Mouse (Mus musculus) embryonic facial prominence, embryonic 12.5 days (tissue): ENCODE measurements around the gene Taf3. TPM values are rescaled to one million over a fixed set of nuclear protein-coding genes. Genes with fewer than 3 reads are reported as not detected.

Source experiments
- ATAC-seq: fragments of 200-750 bp; cut with Nextera tagmentation; 2 replicates; pipeline ENCODE4 v1.8.0; 2017; ENCODE audit not compliant: insufficient number of reproducible peaks, insufficient read depth, low FRiP score, low TSS enrichment
- H3K27ac ChIP-seq: fragments of 300-500 bp; sonication (generic); 2 replicates; pipeline ENCODE4 v1.5.1; 2016; ENCODE audit warnings: mild to moderate bottlenecking
- H3K27me3 ChIP-seq: fragments of 300-500 bp; sonication (generic); 2 replicates; pipeline ENCODE4 v1.6.1; 2016; ENCODE audit warnings: mild to moderate bottlenecking, moderate library complexity
- H3K36me3 ChIP-seq: fragments of 300-500 bp; sonication (generic); 2 replicates; pipeline ENCODE4 v1.6.1; 2016; ENCODE audit warnings: mild to moderate bottlenecking
- H3K4me1 ChIP-seq: fragments of 300-500 bp; sonication (generic); 2 replicates; pipeline ENCODE4 v1.6.1; 2016
- H3K4me2 ChIP-seq: fragments of 300-500 bp; sonication (generic); replicated peaks from 2 replicates; pipeline ENCODE4 v1.6.1; 2016; ENCODE audit warnings: mild to moderate bottlenecking, moderate library complexity
- H3K4me3 ChIP-seq: fragments of 300-500 bp; sonication (generic); 2 replicates; pipeline ENCODE4 v1.5.1; 2016; ENCODE audit warnings: mild to moderate bottlenecking
- H3K9ac ChIP-seq: fragments of 300-500 bp; sonication (generic); 2 replicates; pipeline ENCODE4 v1.6.1; 2016; ENCODE audit warnings: mild to moderate bottlenecking, moderate library complexity
- H3K9me3 ChIP-seq: fragments of 300-500 bp; sonication (generic); 2 replicates; pipeline ENCODE4 v1.6.1; 2016; ENCODE audit warnings: mild to moderate bottlenecking, moderate library complexity
- whole genome bisulfite sequencing: fragments of 180-500 bp; shearing (Covaris S2); methylation state at CpG from one replicate; pipeline ENCODE4 v1.1.7; 2016; 5-methylcytosine and 5-hydroxymethylcytosine counted together
- polyA plus RNA-seq: library from polyadenylated mRNA; unstranded; fragments of >200 nt; fragmentation: Nextera tagmentation; extraction: Ambion mirVana; gene quantifications from 2 replicates; pipeline ENCODE4 v1.2.1, GENCODE M21; 2016

Taf3 gene
- polyA plus RNA-seq, 1 experiment from 2014 or later, result 16.0 TPM

DNA sequence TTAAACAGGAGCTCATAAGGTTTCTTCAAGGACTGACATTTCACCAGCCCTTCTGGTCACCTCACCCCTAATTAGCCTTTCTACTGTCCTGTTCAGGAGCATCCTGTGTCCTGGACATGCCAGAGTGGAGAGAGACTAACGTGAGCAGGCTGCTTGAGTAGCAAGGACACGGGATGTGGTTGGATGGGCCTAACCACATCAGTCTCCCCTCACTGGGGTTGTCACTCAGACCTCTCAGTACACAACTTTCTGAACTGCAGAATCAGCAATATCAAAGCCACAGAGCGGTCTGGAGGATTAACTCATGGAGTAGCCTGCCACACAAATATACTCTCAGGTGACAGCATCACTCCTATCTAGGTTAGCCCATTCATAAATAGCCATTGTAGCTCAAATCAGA is 101.7 kb downstream of the Taf3 start:
- no peak overlapping the region for H3K9ac ChIP-seq
- no peaks in the 10 kb centered on the region; the same call in 1 of the 2 replicates for H3K4me1 ChIP-seq
- H3K4me3 ChIP-seq, result no peak overlapping the region
- no peaks in the 10 kb centered on the region for H3K9me3 ChIP-seq
- 72% methylated on average over 3 of the region's 3 CpGs for WGBS
- H3K4me2 ChIP-seq, result no peak overlapping the region
- H3K27me3 ChIP-seq, result no peaks in the 10 kb centered on the region
- H3K27ac ChIP-seq, result no peak overlapping the region
- no peak for ATAC-seq
- H3K36me3 ChIP-seq, result 0 out of 2 replicates have a peak, but pooled peaks cover 8% of the 10 kb centered on the region

DNA sequence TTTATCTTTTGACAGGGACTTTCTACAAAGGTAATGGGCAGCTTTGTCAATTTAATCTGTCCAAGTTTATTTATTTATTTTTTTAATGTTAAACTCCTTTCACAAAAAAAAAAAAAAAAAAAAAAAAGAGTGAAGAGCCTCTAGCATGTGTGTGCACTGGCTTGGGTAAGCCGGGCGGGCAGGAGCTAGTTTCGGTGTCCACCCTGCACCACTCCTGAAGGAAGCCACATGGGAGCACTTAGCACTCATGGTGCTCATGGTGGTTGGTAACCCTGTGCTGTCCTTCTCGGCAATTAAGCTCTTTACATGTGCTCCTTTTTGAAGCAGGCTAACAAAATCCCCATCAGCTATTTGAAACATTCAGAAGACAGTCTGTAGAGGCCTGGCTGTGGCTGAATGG is 102.8 kb downstream of the Taf3 start:
- Histone ChIP-seq H3K9me3 (no peaks in the 10 kb centered on the region), H3K4me1 (no peaks in the 10 kb centered on the region; the same call in 1 of the 2 replicates), H3K27ac (no peak overlapping the region), H3K9ac (no peak overlapping the region), H3K27me3 (no peaks in the 10 kb centered on the region), H3K4me3 (no peak overlapping the region), H3K4me2 (no peak overlapping the region), H3K36me3 (0 out of 2 replicates have a peak, but pooled peaks cover 6% of the 10 kb centered on the region)
- ATAC-seq, result no peak
- 74% methylated on average over 4 of the region's 4 CpGs for WGBS

DNA sequence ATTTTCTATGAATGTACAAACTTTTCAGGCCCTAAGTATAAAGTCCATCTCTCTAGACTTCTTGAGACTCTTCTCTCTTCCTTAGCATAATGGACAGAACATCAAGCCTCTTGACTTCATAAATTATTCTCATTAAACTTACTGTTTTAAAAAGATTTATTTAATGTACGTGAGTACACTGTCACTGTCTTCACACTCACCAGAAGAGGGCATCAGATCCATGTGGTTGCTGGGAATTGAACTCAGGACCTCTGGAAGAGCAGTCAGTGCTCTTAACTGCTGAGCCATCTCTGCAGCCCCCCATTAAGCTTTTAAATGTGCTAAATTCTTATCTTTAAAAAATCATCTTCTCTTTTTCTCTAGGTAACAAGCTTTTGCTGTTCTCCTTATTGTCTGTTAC is 105.4 kb downstream of the Taf3 start:
- Histone ChIP-seq H3K4me2 (no peak overlapping the region), H3K4me1 (no peaks in the 10 kb centered on the region; the same call in 1 of the 2 replicates), H3K36me3 (peaks cover 5% of the 10 kb centered on the region; the same call in 1 of the 2 replicates), H3K27ac (no peak overlapping the region), H3K4me3 (no peak overlapping the region), H3K27me3 (no peaks in the 10 kb centered on the region), H3K9me3 (no peaks in the 10 kb centered on the region), H3K9ac (no peak overlapping the region)
- WGBS, result 74% methylated on average over 1 of the region's 1 CpGs
- ATAC-seq, result no peak

DNA sequence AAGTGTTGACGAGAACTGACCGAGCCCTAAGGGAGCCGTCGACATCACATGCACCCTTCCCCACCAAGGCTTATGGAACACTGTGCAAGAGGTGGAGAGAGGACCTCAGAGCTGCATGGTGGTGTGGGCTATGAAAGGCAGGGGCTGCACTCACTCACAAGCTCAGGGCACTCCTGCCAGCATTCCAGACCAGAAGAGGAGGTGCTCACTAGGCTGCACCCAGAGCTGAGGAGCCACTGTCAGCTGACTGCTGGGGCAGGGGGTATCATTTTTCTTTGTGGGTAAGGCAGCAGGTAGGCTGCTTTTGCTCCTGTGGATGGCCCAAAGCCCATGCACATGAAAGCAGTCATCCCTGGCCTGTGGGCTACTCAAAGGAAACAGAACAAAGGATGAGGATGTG is 109.1 kb downstream of the Taf3 start:
- Histone ChIP-seq H3K4me3 (no peak overlapping the region), H3K4me1 (0 out of 2 replicates have a peak, but pooled peaks cover 4% of the 10 kb centered on the region), H3K27ac (no peak overlapping the region), H3K27me3 (no peaks in the 10 kb centered on the region), H3K9ac (no peak overlapping the region), H3K36me3 (peaks cover 5% of the 10 kb centered on the region; the same call in 1 of the 2 replicates), H3K9me3 (no peaks in the 10 kb centered on the region), H3K4me2 (no peak overlapping the region)
- 90% methylated on average over 4 of the region's 4 CpGs for WGBS
- no peak for ATAC-seq

DNA sequence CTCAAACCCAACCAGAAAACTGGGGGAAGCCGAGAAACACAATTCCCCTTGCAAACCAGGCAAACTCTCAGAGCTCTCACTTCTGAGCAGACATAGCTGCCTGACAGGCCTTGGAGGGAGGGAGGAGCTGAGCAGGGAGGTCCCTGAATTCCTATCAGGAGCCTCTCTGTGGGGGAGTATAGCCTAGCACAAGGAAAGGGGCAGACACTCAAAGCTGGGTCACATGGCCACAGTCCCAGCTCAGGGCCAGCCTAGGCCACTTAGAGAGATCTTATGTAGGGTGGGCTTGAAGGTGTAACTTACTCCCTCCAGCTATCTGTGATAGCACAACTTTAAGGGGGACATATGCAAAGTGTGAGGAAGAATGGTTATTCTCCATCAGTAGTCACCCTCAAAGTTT is 112.4 kb downstream of the Taf3 start:
- ATAC-seq, result no peak
- no peak overlapping the region for H3K4me2 ChIP-seq
- no peaks in the 10 kb centered on the region for H3K9me3 ChIP-seq
- 0 out of 2 replicates have a peak, but pooled peaks cover 4% of the 10 kb centered on the region for H3K4me1 ChIP-seq
- 13% methylated on average over 1 of the region's 1 CpGs for WGBS
- peak overlapping the region; percentile 40; the same call in 1 of the 2 replicates for H3K9ac ChIP-seq
- H3K27me3 ChIP-seq, result no peaks in the 10 kb centered on the region
- no peak overlapping the region for H3K27ac ChIP-seq
- H3K36me3 ChIP-seq, result peaks cover 5% of the 10 kb centered on the region; the same call in 1 of the 2 replicates
- H3K4me3 ChIP-seq, result no peak overlapping the region

DNA sequence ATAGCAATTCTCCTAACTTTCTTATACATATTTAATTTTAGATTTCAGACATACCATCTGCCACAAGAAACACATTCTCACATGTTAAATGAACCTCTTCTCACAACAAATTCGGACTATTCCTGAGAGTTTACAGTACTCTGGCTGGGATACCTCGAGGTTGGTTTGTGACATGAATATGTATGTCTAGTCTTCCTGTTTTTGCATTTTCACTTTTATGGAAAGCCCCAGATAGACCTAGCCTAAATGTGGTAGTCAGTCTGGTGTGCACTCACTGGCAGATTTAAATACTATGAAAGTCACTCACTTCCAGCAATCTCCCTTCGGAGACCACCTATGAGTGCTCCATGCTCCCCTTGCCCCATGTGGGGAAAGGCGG is 121.5 kb downstream of the Taf3 start:
- Histone ChIP-seq H3K27ac (no peak overlapping the region), H3K4me1 (no peaks in the 10 kb centered on the region), H3K4me3 (no peak overlapping the region), H3K36me3 (0 out of 2 replicates have a peak, but pooled peaks cover 6% of the 10 kb centered on the region), H3K9ac (no peak overlapping the region), H3K27me3 (no peaks in the 10 kb centered on the region), H3K4me2 (no peak overlapping the region), H3K9me3 (no peaks in the 10 kb centered on the region)
- ATAC-seq, result no peak
- WGBS, result 82% methylated on average over 4 of the region's 4 CpGs

DNA sequence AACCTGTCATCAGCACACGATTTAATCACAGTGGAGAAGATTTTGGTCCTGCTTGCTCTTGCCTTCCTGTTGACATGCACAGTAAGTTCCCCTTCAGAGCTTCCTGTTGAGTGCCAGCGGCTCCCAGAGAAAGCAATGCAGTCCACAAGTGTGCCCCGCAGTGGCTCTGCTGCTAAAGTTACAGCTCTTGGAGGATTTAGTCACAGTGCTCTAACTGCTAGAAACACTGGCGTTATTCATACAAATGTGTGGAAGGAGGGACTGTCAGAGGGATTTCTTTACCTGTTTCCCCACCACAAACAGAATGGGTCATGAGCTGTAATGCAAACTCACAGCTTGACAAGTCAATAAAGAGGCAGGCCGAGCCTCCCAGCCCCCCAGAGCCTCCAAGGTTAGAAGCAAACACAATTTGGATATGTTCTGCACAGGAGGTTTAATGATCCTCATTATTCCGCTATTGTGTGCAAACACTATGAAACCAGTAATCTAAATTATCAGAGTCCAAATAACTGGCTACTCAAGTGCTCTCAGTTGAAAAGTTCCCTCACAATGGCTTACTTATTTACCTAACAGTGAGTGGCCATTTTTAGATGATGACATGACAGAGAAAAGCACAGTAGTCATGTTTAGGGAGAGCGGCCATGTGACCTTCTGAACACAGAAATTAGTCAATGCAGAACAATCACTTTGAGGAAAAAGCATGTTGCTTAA is 122.0 kb downstream of the Taf3 start:
- no peaks in the 10 kb centered on the region for H3K4me1 ChIP-seq
- 0 out of 2 replicates have a peak, but pooled peaks cover 6% of the 10 kb centered on the region for H3K36me3 ChIP-seq
- no peak overlapping the region for H3K4me3 ChIP-seq
- 39% methylated on average over 7 of the region's 7 CpGs for WGBS
- H3K9ac ChIP-seq, result no peak overlapping the region
- ATAC-seq, result no peak
- H3K27ac ChIP-seq, result 0 out of 2 replicates have a peak overlapping the region, but pooled peaks have one; percentile 37
- H3K9me3 ChIP-seq, result no peaks in the 10 kb centered on the region
- H3K27me3 ChIP-seq, result no peaks in the 10 kb centered on the region
- H3K4me2 ChIP-seq, result no peak overlapping the region

DNA sequence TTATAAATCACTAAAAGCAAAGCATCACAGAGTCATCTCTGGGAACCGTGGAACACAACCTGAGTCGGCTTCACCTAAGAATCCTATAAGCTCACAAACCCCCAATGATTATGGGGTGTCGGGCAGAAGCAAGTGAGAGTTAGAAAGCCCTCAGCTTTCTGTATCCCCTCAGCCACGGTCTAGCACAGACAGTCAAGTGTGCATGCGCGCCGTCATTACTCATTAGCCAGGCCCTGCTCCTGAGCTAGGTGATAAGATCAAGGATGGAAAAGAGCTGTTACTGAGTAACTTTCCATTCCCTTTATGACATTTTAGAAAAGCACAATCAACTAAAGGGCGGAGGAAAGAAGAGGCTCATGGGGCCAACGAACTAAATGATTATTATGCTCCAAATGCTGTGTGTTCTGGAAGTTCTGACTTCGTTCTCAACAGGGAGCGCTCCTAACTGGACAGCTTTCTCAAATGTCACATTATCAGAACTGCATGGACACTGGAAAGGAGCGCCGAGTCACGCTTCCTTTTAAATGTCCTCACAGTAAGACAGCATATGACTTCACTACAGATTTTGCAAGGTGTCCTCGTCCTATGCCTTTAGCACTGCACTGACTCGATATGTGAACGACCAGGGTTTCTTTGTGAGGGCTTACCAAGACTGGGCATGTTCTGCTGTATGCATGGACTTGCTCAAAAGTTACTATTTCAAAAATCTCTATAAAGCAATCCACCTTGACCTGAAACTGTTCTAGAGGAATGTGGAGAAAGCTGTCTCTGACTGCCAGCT is 129.5 kb downstream of the Taf3 start:
- H3K36me3 ChIP-seq, result peaks cover 15% of the 10 kb centered on the region
- no peak overlapping the region for H3K4me3 ChIP-seq
- no peaks in the 10 kb centered on the region for H3K4me1 ChIP-seq
- H3K4me2 ChIP-seq, result no peak overlapping the region
- no peaks in the 10 kb centered on the region for H3K27me3 ChIP-seq
- ATAC-seq, result no peak
- no peaks in the 10 kb centered on the region for H3K9me3 ChIP-seq
- H3K9ac ChIP-seq, result no peak overlapping the region
- WGBS, result 87% methylated on average over 17 of the region's 17 CpGs
- H3K27ac ChIP-seq, result no peak overlapping the region

DNA sequence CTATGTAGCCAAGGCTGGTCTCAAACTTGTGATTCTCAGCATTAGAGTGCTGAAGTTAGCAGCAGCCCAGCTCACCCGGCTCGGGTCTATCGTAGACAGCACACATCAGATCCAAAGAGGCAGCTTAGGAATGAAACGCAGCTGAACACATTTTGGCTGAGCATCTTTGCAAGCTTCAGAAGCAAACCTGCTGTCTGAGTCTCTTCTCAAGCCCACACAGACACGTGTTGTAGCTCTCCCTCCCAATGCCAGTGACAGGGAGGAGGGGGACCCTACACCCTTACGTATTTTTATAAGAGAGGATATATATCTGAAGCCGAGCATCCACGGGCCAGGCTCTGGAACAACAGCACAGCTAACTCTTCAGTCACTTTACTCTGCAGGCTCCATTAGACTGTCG is 130.8 kb downstream of the Taf3 start:
- Histone ChIP-seq H3K9me3 (no peaks in the 10 kb centered on the region), H3K9ac (no peak overlapping the region), H3K27ac (no peak overlapping the region), H3K4me1 (no peaks in the 10 kb centered on the region), H3K4me2 (no peak overlapping the region), H3K36me3 (peaks cover 10% of the 10 kb centered on the region), H3K4me3 (no peak overlapping the region), H3K27me3 (no peaks in the 10 kb centered on the region)
- 91% methylated on average over 9 of the region's 9 CpGs for WGBS
- no peak for ATAC-seq

DNA sequence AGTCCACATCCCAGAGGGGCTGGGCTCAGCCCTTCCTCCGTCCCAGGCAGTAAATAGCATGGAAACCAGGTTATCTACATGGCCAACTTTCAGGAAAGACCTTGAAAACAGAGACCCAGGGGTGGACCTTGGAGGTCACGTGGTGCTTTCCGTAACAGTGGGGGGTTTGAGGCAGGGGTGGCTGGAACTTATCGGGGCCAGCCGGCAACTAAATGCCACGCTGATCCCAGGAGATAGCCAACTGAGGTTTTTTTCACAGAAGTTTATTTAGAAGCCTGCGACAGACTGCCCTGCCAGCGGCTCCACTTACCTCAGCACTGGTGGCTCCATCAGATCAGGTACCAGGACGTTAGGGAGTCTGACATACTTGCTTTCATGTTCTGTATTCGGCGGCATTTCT is 142.4 kb downstream of the Taf3 start:
- Histone ChIP-seq H3K9ac (0 out of 2 replicates have a peak overlapping the region, but pooled peaks have one; percentile 10), H3K4me2 (peak overlapping the region; percentile 48), H3K4me1 (0 out of 2 replicates have a peak, but pooled peaks cover 6% of the 10 kb centered on the region), H3K27me3 (no peaks in the 10 kb centered on the region), H3K9me3 (no peaks in the 10 kb centered on the region), H3K4me3 (peak overlapping the region; percentile 22), H3K36me3 (no peaks in the 10 kb centered on the region), H3K27ac (no peak overlapping the region)
- ATAC-seq, result 0 out of 2 replicates have a peak, but pooled peaks have one; percentile 15
- WGBS, result 6% methylated on average over 11 of the region's 11 CpGs

DNA sequence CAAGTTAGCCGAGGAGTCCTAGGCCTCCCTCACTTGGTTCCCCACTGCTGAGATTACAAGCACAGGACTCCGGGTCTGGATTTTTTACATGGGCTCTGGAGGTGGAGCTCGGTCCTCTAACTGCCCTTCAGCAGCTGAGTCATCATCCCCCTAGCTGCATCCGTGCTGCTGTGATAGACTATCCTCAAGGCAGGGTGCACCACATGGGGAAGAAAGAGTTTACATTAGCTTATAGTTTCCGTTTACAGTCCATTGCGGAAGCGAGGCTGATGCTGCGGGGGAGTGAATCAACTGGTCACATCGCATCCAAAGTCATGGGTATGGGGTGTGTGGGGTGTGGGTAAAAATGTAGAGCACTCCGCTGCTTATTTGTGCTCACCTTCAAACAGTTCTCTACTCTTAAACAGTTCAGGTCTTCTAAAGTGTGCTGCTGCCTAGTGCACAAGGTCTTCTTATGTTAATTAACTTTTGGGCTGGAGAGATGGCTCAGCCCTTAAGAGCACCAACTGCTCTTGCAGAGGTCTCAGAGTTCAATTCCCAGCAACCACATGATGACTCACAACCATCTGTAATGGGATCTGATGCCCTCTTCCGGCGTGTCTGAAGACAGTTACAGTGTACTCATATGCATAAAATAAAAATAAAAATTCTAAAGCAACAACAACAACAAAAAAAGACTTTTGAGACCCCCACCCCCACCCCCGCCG is 144.4 kb downstream of the Taf3 start:
- H3K9ac ChIP-seq, result no peak overlapping the region
- H3K27me3 ChIP-seq, result peaks cover 9% of the 10 kb centered on the region
- H3K27ac ChIP-seq, result no peak overlapping the region
- no peaks in the 10 kb centered on the region for H3K9me3 ChIP-seq
- H3K36me3 ChIP-seq, result no peaks in the 10 kb centered on the region
- H3K4me2 ChIP-seq, result no peak overlapping the region
- 69% methylated on average over 14 of the region's 14 CpGs for WGBS
- H3K4me1 ChIP-seq, result 0 out of 2 replicates have a peak, but pooled peaks cover 6% of the 10 kb centered on the region
- no peak overlapping the region for H3K4me3 ChIP-seq
- no peak for ATAC-seq
